Mouse (Mus musculus) hematopoietic stem cell, adult 5-6 weeks (primary cell): ENCODE results near the gene Tmem165. TPM values are rescaled to one million over a fixed set of nuclear protein-coding genes. Genes with fewer than 3 reads are reported as not detected.

Experiments
- ATAC-seq, 2 experiments: fragments of 125-278 bp in 1 of 2; replicated peaks in 1 of 2; 2 replicates each; pipeline ENCODE4 v1.8.0; 2016 to 2017; ENCODE audit warnings: inconsistent platforms in 2 of 2, mild to moderate bottlenecking in 2 of 2, moderate number of reproducible peaks in 2 of 2, low read depth in 1 of 2, moderate TSS enrichment in 1 of 2; ENCODE audit not compliant: low FRiP score in 2 of 2, poor library complexity in 2 of 2, severe bottlenecking in 2 of 2, insufficient read depth in 1 of 2, low TSS enrichment in 1 of 2
- total RNA-seq: library from RNA; stranded (forward); fragments of 172-1452, 232-1000 nt; gene quantifications from 2 replicates; pipeline ENCODE4 v1.2.3, GENCODE M21; 2017

The Tmem165 gene
- total RNA-seq, 1 experiment from 2014 or later: 47.3 TPM

DNA sequence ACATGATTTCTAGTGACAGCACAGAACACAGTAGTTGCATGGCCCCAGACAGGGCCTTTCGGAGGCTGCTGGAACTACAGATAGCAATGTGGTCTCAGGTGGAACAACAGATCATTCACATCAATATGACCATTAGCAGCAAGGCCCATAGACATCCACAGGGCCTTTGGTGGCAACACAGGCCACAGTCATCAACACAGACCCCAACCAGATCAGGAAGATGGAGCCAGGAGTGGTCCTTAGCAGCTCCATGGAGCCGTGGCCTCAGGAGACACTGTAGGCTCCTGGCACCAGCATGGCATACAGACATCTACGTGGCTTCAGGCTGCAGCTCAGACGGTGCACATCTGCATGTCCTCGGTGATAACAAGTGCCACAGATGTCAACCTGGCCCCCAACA lies 20.8 kb upstream of the Tmem165 start:
- ATAC-seq: no peak

- no peak for ATAC-seq
These were observed 19.8 kb upstream of the Tmem165 start for GRCm38 (mm10) chr5:76163828-76164390.

- ATAC-seq: no peak
These were observed 18.9 kb upstream of the Tmem165 start for GRCm38 (mm10) chr5:76164827-76165226.

DNA sequence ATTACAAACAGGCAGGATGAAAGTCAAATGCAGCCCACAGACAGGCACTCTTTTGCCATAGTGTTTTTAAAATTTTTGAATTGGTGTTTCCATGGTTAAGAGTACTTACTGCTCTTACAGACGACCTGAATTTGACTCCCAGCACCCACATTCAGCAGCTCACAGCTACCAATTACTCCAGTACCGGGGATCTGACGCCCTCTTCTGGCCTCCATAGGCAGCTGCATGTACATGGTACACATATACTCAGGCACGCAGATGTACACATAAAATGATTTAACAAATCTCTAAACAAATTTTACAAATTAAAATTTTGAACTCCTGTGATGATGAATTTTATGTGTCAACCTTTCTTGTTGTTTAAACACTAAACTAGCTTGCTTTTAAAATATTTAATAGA lies 13.2 kb upstream of the Tmem165 start:
- ATAC-seq: no peak

DNA sequence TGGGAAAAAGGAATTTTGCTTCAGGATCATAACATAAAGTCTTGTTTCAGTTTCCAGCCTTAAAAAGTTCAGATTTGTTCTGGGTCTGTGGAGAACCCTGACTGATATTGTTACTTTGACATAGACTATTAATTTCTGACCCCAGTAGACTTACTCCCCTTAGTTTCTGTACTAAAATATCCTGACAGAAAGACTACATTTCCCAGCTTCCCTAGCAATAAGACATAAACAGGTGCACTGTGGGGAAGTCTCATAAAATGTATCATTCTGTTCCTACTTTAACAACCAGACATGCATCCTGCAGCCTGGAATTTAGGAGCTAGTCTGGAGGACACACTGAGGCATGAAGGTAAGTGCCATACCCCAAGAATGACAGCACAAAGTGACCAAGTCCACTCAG lies 12.6 kb upstream of the Tmem165 start:
- no peak for ATAC-seq

- ATAC-seq: no peak
These were observed 8.6 kb upstream of the Tmem165 start for GRCm38 (mm10) chr5:76175051-76175450.

- no peak for ATAC-seq
These were observed 7.3 kb upstream of the Tmem165 start for GRCm38 (mm10) chr5:76176411-76176810.

DNA sequence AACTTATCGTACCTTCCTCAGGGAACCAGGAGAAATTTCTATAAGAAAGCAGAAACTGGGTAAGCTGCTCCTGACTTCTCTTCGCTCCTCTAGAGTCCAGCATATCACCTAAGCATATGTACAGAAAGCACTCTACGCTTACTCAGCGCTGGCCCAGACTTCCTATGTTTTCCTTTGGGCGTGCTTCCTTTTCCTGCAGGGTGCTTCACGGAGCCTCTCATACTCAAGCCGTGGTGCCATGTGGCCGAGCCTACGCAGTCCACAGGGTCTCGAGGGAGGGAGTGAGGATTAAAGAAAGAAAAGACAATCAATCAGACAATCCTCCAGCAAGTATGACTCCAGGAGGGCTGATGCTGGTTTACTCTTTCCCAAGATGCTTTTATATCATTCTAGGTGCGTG lies 6.8 kb upstream of the Tmem165 start:
- no peak for ATAC-seq

DNA sequence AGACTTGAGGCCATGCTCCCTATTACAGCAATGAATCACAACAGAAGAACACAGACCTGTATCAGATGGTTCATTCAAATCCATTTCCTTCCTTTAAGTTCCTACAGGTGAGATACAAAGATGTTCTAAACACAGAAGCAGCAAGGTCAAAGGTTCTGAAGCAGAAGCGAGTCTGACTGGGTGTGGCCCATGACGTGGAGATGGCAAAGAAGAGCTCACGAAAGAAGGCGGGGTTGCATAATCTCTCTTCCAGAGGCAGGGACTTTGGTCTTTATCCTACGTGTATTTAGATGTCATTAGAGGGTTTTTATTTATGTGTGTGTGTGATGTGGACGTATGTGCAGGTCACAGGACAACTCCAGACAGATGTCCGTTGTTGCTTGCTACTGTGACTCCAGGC lies 6.0 kb upstream of the Tmem165 start:
- ATAC-seq: no peak

DNA sequence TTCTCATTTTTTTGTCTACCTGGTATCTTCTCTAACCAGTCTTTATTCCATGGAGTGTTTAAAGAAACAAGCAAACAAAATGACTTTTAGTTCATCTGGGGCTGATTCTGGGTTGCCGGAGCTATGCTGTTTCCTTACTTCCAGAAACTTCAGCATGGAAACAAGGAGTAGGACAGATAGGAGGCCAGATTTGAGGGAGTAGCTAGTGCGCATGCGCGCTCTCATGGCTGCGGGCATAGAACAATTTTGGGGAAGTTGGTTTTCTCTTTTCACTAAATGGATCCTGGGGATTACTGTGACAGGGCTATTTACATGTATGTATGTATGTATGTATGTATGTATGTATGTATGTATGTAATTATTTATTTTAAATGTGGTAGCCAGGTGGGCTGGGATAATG lies 4.5 kb upstream of the Tmem165 start:
- no peak for ATAC-seq

- ATAC-seq: no peak
These were observed 3.9 kb upstream of the Tmem165 start for GRCm38 (mm10) chr5:76179791-76180190.

- ATAC-seq: peak in 1 of 2 experiments; percentile 25; a peak in 1 of 4 replicates
These were observed 1.4 kb upstream of the Tmem165 start for GRCm38 (mm10) chr5:76182326-76182725.

DNA sequence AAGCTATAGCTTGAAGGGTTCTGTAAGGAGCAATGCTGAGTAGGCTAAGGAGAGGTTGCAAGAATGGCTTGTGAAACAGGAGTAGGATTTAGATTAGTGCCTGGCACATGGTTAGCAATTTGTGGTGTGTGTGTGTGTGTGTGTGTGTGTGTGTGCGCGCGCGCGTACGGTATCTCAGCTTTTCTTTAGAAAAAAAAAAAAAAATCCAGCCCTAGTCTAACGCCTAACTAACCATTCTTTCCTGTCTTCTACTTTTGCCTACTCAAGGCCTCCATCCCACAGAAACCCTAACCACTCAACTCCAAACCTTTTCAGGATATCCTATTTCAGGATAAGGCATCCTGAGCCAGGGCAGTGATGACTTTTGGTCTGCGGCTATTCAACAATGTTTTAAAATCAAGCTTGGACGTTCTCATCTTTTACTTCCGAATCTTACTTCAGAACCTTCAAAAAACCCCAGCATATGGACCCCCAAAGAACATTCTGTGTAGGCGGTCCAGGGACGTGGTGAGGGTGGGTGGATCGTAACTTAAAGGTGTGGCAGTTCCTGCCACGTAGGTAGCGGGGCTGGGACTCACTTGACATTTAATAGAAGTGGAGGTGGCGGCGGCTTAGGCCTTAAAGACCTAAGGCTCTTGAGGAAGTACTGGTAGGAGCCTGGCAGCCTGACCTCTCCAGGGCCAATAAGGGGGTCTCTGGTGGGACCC lies 484 bp upstream of the Tmem165 start:
- peak in 1 of 2 experiments; percentile 52; a peak in 2 of 4 replicates for ATAC-seq

DNA sequence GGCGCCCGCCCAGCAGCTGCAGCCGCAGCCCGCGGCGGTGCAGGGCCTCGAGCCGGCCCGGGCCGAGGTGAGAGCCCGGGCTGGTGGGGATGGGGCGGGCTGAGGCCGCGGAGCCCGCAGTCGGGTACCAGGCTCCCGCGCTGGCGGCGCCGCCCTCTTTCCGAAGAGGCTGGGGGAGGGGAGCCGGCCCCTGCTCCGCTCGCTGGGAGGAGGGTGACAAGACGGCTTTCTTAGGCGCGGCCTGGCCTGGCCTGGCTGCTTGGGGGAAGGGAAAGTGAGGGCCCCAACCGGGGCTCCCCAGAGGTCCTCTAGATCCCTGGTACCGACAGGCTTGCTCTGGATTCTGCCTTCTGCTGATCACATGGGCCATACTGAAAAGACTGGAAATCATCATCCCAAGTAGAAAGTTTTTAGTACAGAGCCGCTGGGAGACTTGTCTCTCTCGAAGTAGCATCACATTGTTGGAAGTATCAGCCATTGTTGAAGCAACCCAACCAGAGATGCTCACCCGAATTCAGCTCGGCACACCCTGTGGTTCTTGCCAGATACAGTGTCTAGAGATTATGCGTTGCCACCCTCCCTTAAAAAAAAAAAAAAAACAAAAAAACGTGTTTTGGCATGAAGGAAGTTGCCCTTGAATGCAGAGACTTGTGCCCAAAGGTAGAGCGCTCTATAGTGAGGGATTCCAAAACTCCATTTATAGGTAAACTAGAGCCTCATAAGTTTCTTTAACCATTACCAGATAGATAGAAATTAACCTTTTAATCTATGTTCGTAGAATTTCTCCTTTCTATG lies 803 bp downstream of the Tmem165 start:
- peak; percentile 25 to 30; a peak in 3 of 4 replicates for ATAC-seq

GRCm38 (mm10) chr5:76187885-76188284 lies 4.2 kb downstream of the Tmem165 start:
- no peak for ATAC-seq

- ATAC-seq: no peak
These were observed 6.9 kb downstream of the Tmem165 start for GRCm38 (mm10) chr5:76190609-76191008.

- ATAC-seq: no peak
These were observed 9.4 kb downstream of the Tmem165 start for GRCm38 (mm10) chr5:76193075-76193474.

DNA sequence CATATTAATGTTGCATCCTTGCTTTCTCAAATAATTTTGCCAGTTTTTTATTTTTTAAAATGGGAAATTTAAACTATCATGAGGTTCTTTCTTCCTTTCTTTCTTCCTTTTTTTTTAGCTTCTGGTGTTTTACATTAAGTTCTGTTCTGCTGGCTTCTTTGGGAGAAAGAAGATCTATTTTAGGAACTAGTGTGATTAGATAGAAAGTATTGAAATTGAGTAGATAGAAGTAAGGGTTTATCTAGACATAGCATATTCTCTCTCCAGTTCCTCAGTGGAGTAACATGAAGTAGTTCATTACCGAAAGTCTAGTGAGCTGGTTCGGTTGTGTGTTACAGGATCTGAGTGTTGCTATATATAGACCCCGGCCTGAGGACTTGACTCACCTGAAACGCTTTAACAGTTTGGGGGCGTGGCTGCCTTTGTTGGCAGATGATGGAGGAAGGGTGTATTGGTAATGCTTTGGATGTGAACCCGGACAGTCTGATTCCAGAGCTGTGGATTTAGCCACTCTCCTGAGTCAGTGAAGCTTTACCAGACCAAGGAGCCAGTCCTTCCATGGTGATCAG lies 10.8 kb downstream of the Tmem165 start:
- no peak for ATAC-seq
